Mouse (Mus musculus) stomach, embryonic 16.5 days (tissue): ENCODE results near the gene Tmod3. TPM values are rescaled to one million over a fixed set of nuclear protein-coding genes. Genes with fewer than 3 reads are reported as not detected.

Experiments
- ATAC-seq: fragments of 200-750 bp; cut with Nextera tagmentation; 2 replicates; pipeline ENCODE4 v1.8.0; 2017; ENCODE audit warnings: moderate number of reproducible peaks, moderate TSS enrichment; ENCODE audit not compliant: insufficient read depth, low FRiP score
- H3K27ac ChIP-seq: fragments of 300-500 bp; sonication (generic); 2 replicates; pipeline ENCODE4 v1.5.1; 2014; ENCODE audit warnings: low read length
- H3K27me3 ChIP-seq: fragments of 300-500 bp; sonication (generic); 2 replicates; pipeline ENCODE4 v1.6.1; 2014; ENCODE audit warnings: low read length, control low read depth, mixed read lengths; ENCODE audit not compliant: control insufficient read depth, insufficient read depth
- H3K36me3 ChIP-seq: fragments of 300-500 bp; sonication (generic); 2 replicates; pipeline ENCODE4 v1.6.1; 2014; ENCODE audit warnings: low read length; ENCODE audit not compliant: control insufficient read depth, insufficient read depth
- H3K4me1 ChIP-seq: fragments of 300-500 bp; sonication (generic); 2 replicates; pipeline ENCODE4 v1.6.1; 2014; ENCODE audit warnings: low read length, control low read depth, mixed read lengths; ENCODE audit not compliant: control insufficient read depth, insufficient read depth
- H3K4me2 ChIP-seq: fragments of 300-500 bp; sonication (generic); 2 replicates; pipeline ENCODE4 v1.6.1; 2014; ENCODE audit warnings: low read depth, low read length, mixed read lengths
- H3K4me3 ChIP-seq: fragments of 300-500 bp; sonication (generic); replicated peaks from 2 replicates; pipeline ENCODE4 v1.5.1; 2014; ENCODE audit warnings: mild to moderate bottlenecking, low read length
- H3K9ac ChIP-seq: fragments of 300-500 bp; sonication (generic); 2 replicates; pipeline ENCODE4 v1.6.1; 2014; ENCODE audit warnings: low read length
- H3K9me3 ChIP-seq: fragments of 300-500 bp; sonication (generic); replicated peaks from 2 replicates; pipeline ENCODE4 v1.6.1; 2016; ENCODE audit warnings: low read length, control low read depth; ENCODE audit not compliant: control insufficient read depth
- WGBS: fragments of 180-500 bp; shearing (Covaris S2); extraction: QIAGEN DNeasy Blood & Tissue Kit; methylation state at CpG from one replicate; pipeline ENCODE4 v1.1.7; 2014; 5-methylcytosine and 5-hydroxymethylcytosine counted together
- polyA plus RNA-seq: library from polyadenylated mRNA; unstranded; fragments of >200 nt; fragmentation: Nextera tagmentation; extraction: Ambion mirVana; gene quantifications from 2 replicates; pipeline ENCODE4 v1.2.1, GENCODE M21; 2015

The Tmod3 gene
- polyA plus RNA-seq = 159 and 182 TPM in 2 replicates

- Histone ChIP-seq H3K27ac (peak within 1 kb of the TSS; percentile 97), H3K36me3 (no peaks in the 10 kb centered on the region), H3K27me3 (no peaks in the 10 kb centered on the region), H3K4me3 (peak within 1 kb of the TSS; percentile 89), H3K4me1 (peaks cover 20% of the 10 kb centered on the region), H3K9me3 (no peaks in the 10 kb centered on the region), H3K4me2 (peak within 1 kb of the TSS; percentile 69), H3K9ac (peak within 1 kb of the TSS; percentile 88)
- ATAC-seq = peak; percentile 96
- 1% methylated on average over 21 of the region's 21 CpGs for WGBS
These were observed at the start of gene Tmod3 for GRCm38 (mm10) chr9:75559512-75560012. Gene Tmod3, minus strand, starts transcription at chr9:75559657.

- H3K4me3 ChIP-seq = no peak overlapping the region
- peaks cover 3% of the 10 kb centered on the region; the same call in 1 of the 2 replicates for H3K4me1 ChIP-seq
- H3K4me2 ChIP-seq = no peak overlapping the region
- H3K9ac ChIP-seq = no peak overlapping the region
- WGBS = 91% methylated on average over 4 of the region's 4 CpGs
- no peaks in the 10 kb centered on the region for H3K9me3 ChIP-seq
- ATAC-seq = no peak
- no peaks in the 10 kb centered on the region for H3K36me3 ChIP-seq
- H3K27me3 ChIP-seq = peaks cover 4% of the 10 kb centered on the region; the same call in 1 of the 2 replicates
- H3K27ac ChIP-seq = no peak overlapping the region
These were observed 48.0 kb upstream of the Tmod3 start for GRCm38 (mm10) chr9:75607496-75607895.

GRCm38 (mm10) chr9:75601510-75601909 lies 42.1 kb upstream of the Tmod3 start:
- H3K27me3 ChIP-seq = no peaks in the 10 kb centered on the region
- H3K4me1 ChIP-seq = no peaks in the 10 kb centered on the region; the same call in 1 of the 2 replicates
- no peaks in the 10 kb centered on the region for H3K9me3 ChIP-seq
- no peak overlapping the region for H3K9ac ChIP-seq
- no peak overlapping the region for H3K4me3 ChIP-seq
- H3K27ac ChIP-seq = no peak overlapping the region
- H3K36me3 ChIP-seq = no peaks in the 10 kb centered on the region
- WGBS = 22% methylated on average over 12 of the region's 12 CpGs
- peak overlapping the region; percentile 31 for H3K4me2 ChIP-seq
- ATAC-seq = no peak

- H3K4me3 ChIP-seq = no peak overlapping the region
- H3K36me3 ChIP-seq = no peaks in the 10 kb centered on the region
- H3K27me3 ChIP-seq = no peaks in the 10 kb centered on the region
- 60% methylated on average over 7 of the region's 7 CpGs for WGBS
- H3K4me1 ChIP-seq = no peaks in the 10 kb centered on the region; the same call in 1 of the 2 replicates
- ATAC-seq = peak; percentile 31; the same call in 1 of the 2 replicates
- no peak overlapping the region for H3K4me2 ChIP-seq
- H3K9ac ChIP-seq = no peak overlapping the region
- H3K9me3 ChIP-seq = no peaks in the 10 kb centered on the region
- H3K27ac ChIP-seq = no peak overlapping the region
These were observed 40.9 kb upstream of the Tmod3 start for GRCm38 (mm10) chr9:75600166-75600934.

DNA sequence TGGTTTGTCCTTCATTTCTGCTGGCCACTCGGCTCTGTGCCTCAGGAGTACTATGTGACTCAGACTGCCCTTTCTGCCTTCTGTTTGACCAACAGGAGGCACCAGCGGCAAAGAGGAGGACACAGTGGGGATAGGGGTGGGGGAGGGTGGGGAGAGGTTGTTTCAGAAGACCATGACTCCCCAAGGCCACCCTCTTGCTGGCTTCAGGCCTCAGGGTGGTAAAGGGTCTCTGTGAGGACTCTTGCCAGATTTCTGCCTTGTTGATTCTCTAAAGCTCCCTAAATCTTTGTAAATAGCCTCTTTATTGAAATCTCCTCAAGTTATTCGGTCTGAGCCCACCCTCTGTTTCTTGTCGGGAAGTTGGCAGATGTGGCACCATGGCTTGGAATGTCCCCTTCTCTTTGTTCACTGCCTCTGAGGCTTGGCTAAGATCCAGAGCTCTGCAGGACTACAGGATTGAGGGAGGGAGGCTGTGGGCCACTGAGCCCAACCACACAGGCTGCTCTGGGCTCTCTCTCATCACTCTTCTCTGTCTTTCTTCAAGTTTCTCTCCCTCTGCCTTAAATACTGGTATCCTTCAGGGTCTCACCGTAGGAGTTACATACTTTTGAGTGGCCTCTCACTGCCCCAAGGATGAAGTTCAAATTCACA lies 39.9 kb upstream of the Tmod3 start:
- peak; percentile 63; the same call in 1 of the 2 replicates for ATAC-seq
- Histone ChIP-seq H3K4me3 (no peak overlapping the region), H3K36me3 (no peaks in the 10 kb centered on the region), H3K9ac (no peak overlapping the region), H3K4me2 (no peak overlapping the region), H3K9me3 (no peaks in the 10 kb centered on the region), H3K27ac (peak overlapping the region; percentile 14; the same call in 1 of the 2 replicates), H3K4me1 (no peaks in the 10 kb centered on the region; the same call in 1 of the 2 replicates), H3K27me3 (no peaks in the 10 kb centered on the region)
- 37% methylated on average over 5 of the region's 5 CpGs for WGBS

DNA sequence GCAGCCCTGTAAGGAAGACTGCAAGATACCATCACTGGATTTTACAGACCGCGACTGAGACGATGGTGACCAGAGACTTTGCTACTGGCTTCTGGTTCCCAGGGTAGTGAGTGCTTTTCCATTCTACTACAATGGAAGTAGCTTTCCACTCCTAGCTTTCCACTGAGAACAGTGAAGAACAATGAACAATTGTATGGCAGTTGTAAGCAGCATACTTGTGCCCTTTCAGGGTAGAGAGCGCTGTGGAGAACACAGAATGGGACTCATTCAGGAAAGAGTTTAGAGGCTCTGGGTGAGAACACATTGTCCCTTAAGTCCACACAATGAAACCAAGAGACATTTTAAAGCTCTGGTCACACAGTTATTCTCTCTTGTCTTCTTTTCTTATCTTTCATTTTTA lies 38.1 kb upstream of the Tmod3 start:
- Histone ChIP-seq H3K27me3 (no peaks in the 10 kb centered on the region), H3K4me3 (no peak overlapping the region), H3K36me3 (no peaks in the 10 kb centered on the region), H3K4me2 (no peak overlapping the region), H3K9ac (no peak overlapping the region), H3K27ac (no peak overlapping the region), H3K9me3 (no peaks in the 10 kb centered on the region), H3K4me1 (no peaks in the 10 kb centered on the region; the same call in 1 of the 2 replicates)
- 82% methylated on average over 4 of the region's 4 CpGs for WGBS
- ATAC-seq = no peak

- Histone ChIP-seq H3K4me1 (no peaks in the 10 kb centered on the region; the same call in 1 of the 2 replicates), H3K4me2 (no peak overlapping the region), H3K4me3 (no peak overlapping the region), H3K9ac (no peak overlapping the region), H3K36me3 (no peaks in the 10 kb centered on the region), H3K27ac (no peak overlapping the region), H3K27me3 (no peaks in the 10 kb centered on the region), H3K9me3 (no peaks in the 10 kb centered on the region)
- ATAC-seq = no peak
- 85% methylated on average over 13 of the region's 13 CpGs for WGBS
These were observed 37.6 kb upstream of the Tmod3 start for GRCm38 (mm10) chr9:75597036-75597435.

GRCm38 (mm10) chr9:75593481-75593880 lies 34.0 kb upstream of the Tmod3 start:
- no peaks in the 10 kb centered on the region for H3K27me3 ChIP-seq
- no peak overlapping the region for H3K4me3 ChIP-seq
- H3K4me1 ChIP-seq = no peaks in the 10 kb centered on the region
- no peaks in the 10 kb centered on the region for H3K9me3 ChIP-seq
- H3K36me3 ChIP-seq = no peaks in the 10 kb centered on the region
- H3K9ac ChIP-seq = no peak overlapping the region
- 88% methylated on average over 5 of the region's 5 CpGs for WGBS
- H3K27ac ChIP-seq = no peak overlapping the region
- H3K4me2 ChIP-seq = no peak overlapping the region
- no peak for ATAC-seq
